8 mouse cellular contexts compared by ENCODE assay signal in genomic region chr15:102583708-102584383, GRCm38 (mm10). TPM values are rescaled to one million over a fixed set of nuclear protein-coding genes. Genes with fewer than 3 reads are reported as not detected.
DNase-seq lines count a peak whose midpoint lies in the region; ATAC-seq lines count a peak whose summit lies in the region.
"Had no signal": no experiment of that assay in that cellular context is flagged by ENCODE, and none has a peak within 500 bp of the region (broad histone marks: within the 10 kb centered on the region; RNA-seq: fewer than 3 reads in every experiment).

No protein-coding gene starts in this region.

- intact Hi-C loops in gastrocnemius, postnatal 36 days (cut with DNase I) = no loop called here

- H3K9me3 ChIP-seq in forebrain, embryonic 13.5 days (replicated peaks) = no peaks in the 10 kb centered on the region
- H3K9me3 ChIP-seq in neural tube, embryonic 15.5 days (replicated peaks) = no peaks in the 10 kb centered on the region
- no peaks in the 10 kb centered on the region for H3K9me3 ChIP-seq in kidney, embryonic 15.5 days (replicated peaks)

- peak overlapping the region; percentile 93 for H3K27ac ChIP-seq in forebrain, embryonic 13.5 days
- peak overlapping the region; percentile 81 for H3K27ac ChIP-seq in neural tube, embryonic 15.5 days (replicated peaks)
- no peak overlapping the region for H3K27ac ChIP-seq in kidney, embryonic 15.5 days
- H3K27ac ChIP-seq: liver, embryonic 14.5 days had no signal

- no peak overlapping the region for H3K4me3 ChIP-seq in forebrain, embryonic 13.5 days
- H3K4me3 ChIP-seq in neural tube, embryonic 15.5 days (replicated peaks) = no peak overlapping the region
- no peak overlapping the region for H3K4me3 ChIP-seq in kidney, embryonic 15.5 days (replicated peaks)

- no peaks in the 10 kb centered on the region for H3K36me3 ChIP-seq in forebrain, embryonic 13.5 days (ENCODE audit: poor library complexity, severe bottlenecking)
- H3K36me3 ChIP-seq in neural tube, embryonic 15.5 days = no peaks in the 10 kb centered on the region
- no peaks in the 10 kb centered on the region for H3K36me3 ChIP-seq in kidney, embryonic 15.5 days

- peak overlapping the region; percentile 43 for H3K9ac ChIP-seq in forebrain, embryonic 13.5 days
- no peak overlapping the region for H3K9ac ChIP-seq in neural tube, embryonic 15.5 days (replicated peaks)
- no peak overlapping the region for H3K9ac ChIP-seq in kidney, embryonic 15.5 days
- H3K9ac ChIP-seq: liver, embryonic 14.5 days had no signal

- WGBS in forebrain, embryonic 13.5 days = 10% methylated on average over 8 of the region's 8 CpGs
- 17% methylated on average over 8 of the region's 8 CpGs for WGBS in neural tube, embryonic 15.5 days
- 68% methylated on average over 8 of the region's 8 CpGs for WGBS in kidney, embryonic 15.5 days

- H3K27me3 ChIP-seq in forebrain, embryonic 13.5 days = no peaks in the 10 kb centered on the region
- no peaks in the 10 kb centered on the region for H3K27me3 ChIP-seq in neural tube, embryonic 15.5 days (replicated peaks)
- H3K27me3 ChIP-seq in kidney, embryonic 15.5 days = no peaks in the 10 kb centered on the region

- H3K4me2 ChIP-seq in forebrain, embryonic 13.5 days = peak overlapping the region; percentile 44
- peak overlapping the region; percentile 11; the same call in 1 of the 2 replicates for H3K4me2 ChIP-seq in neural tube, embryonic 15.5 days
- H3K4me2 ChIP-seq in kidney, embryonic 15.5 days = no peak overlapping the region

- H3K4me1 ChIP-seq in forebrain, embryonic 13.5 days = peaks cover 25% of the 10 kb centered on the region
- H3K4me1 ChIP-seq in neural tube, embryonic 15.5 days = peaks cover 19% of the 10 kb centered on the region
- H3K4me1 ChIP-seq in kidney, embryonic 15.5 days = 0 out of 2 replicates have a peak, but pooled peaks cover 5% of the 10 kb centered on the region

- DNase-seq in cerebellum, adult 8-10 months = peak; percentile 52
- peak; percentile 63 to 66 for DNase-seq in layer of hippocampus, postnatal 36 days
- DNase-seq in gastrocnemius, postnatal 36 days = no peak

- ATAC-seq in forebrain, embryonic 13.5 days = peak; percentile 84
- 0 out of 2 replicates have a peak, but pooled peaks have one; percentile 61 for ATAC-seq in neural tube, embryonic 15.5 days (ENCODE audit: low FRiP score)
- ATAC-seq in activated CD4-positive, CD25-positive, alpha-beta regulatory T cell, adult 4 months = no peak
- no peak for ATAC-seq in kidney, embryonic 15.5 days (replicated peaks; ENCODE audit: low FRiP score)

RNA-seq across cellular contexts. Expression of gene Gm28047, which starts 41.0 kb away (rescaled TPM):
- not detected in 2 replicates for polyA plus RNA-seq in forebrain, embryonic 13.5 days (2015; fragmentation: Nextera tagmentation; extraction: Ambion mirVana)
- 1 to 10 TPM in 1 of 2 experiments, not detected in 1; 3.1 TPM for total RNA-seq in layer of hippocampus, postnatal 36 days (2021)
- polyA plus RNA-seq in neural tube, embryonic 15.5 days (2015; fragmentation: Nextera tagmentation; extraction: Ambion mirVana) = 0.50 TPM in 1 of 2 replicates, not detected in the other
- polyA plus RNA-seq in activated CD4-positive, CD25-positive, alpha-beta regulatory T cell, adult 4 months (2017; shearing (Covaris generic)) = 1 to 10 TPM in 1 of 2 experiments, not detected in 1; 1.5 TPM
- polyA plus RNA-seq in kidney, embryonic 15.5 days (2015; fragmentation: Nextera tagmentation; extraction: Ambion mirVana) = not detected in 2 replicates
- 1 to 10 TPM in 1 of 2 experiments, not detected in 1; 1.6 TPM for total RNA-seq in gastrocnemius, postnatal 36 days (2021)
- polyA plus RNA-seq: liver, embryonic 14.5 days had no signal

RNA-seq across cellular contexts. Expression of gene Atf7, which starts 41.4 kb away (rescaled TPM):
- polyA plus RNA-seq in forebrain, embryonic 13.5 days (2015; fragmentation: Nextera tagmentation; extraction: Ambion mirVana) = 19.8 and 22.1 TPM in 2 replicates
- 10 to 100 TPM; 40.4 to 45.0 TPM for total RNA-seq in layer of hippocampus, postnatal 36 days (2021)
- polyA plus RNA-seq in neural tube, embryonic 15.5 days (2015; fragmentation: Nextera tagmentation; extraction: Ambion mirVana) = 16.6 and 19.5 TPM in 2 replicates
- polyA plus RNA-seq in activated CD4-positive, CD25-positive, alpha-beta regulatory T cell, adult 4 months (2017; shearing (Covaris generic)) = 10 to 100 TPM; 32.4 to 36.5 TPM
- 37.6 and 39.4 TPM in 2 replicates for polyA plus RNA-seq in kidney, embryonic 15.5 days (2015; fragmentation: Nextera tagmentation; extraction: Ambion mirVana)
- 10 to 100 TPM; 42.7 to 50.3 TPM for total RNA-seq in gastrocnemius, postnatal 36 days (2021)

RNA-seq across cellular contexts. Expression of gene Npff, which starts 59.1 kb away (rescaled TPM):
- polyA plus RNA-seq in forebrain, embryonic 13.5 days (2015; fragmentation: Nextera tagmentation; extraction: Ambion mirVana) = 1.6 and 3.9 TPM in 2 replicates
- 1 to 10 TPM; 3.7 to 4.3 TPM for total RNA-seq in layer of hippocampus, postnatal 36 days (2021)
- polyA plus RNA-seq in neural tube, embryonic 15.5 days (2015; fragmentation: Nextera tagmentation; extraction: Ambion mirVana) = 13.9 and 14.0 TPM in 2 replicates
- 1 to 10 TPM; 3.7 to 5.7 TPM for polyA plus RNA-seq in activated CD4-positive, CD25-positive, alpha-beta regulatory T cell, adult 4 months (2017; shearing (Covaris generic))
- 2.4 and 3.4 TPM in 2 replicates for polyA plus RNA-seq in kidney, embryonic 15.5 days (2015; fragmentation: Nextera tagmentation; extraction: Ambion mirVana)
- total RNA-seq in gastrocnemius, postnatal 36 days (2021) = 1 to 10 TPM; 1.3 to 2.1 TPM

Comparison
In these comparisons a context has a peak if more than half of its experiments do, and no peak if none do; other contexts are left out.
1. DNase-seq: peak in cerebellum, adult 8-10 months (single experiment) and layer of hippocampus, postnatal 36 days (2 of 2); none in gastrocnemius, postnatal 36 days (0 of 2).
2. ATAC-seq: peak in forebrain, embryonic 13.5 days (single experiment) and neural tube, embryonic 15.5 days (single experiment); none in activated CD4-positive, CD25-positive, alpha-beta regulatory T cell, adult 4 months (single experiment) and kidney, embryonic 15.5 days (single experiment).